Mouse (Mus musculus) layer of hippocampus, postnatal 10 days (tissue): ENCODE data around the gene Olfr1047. TPM values are rescaled to one million over a fixed set of nuclear protein-coding genes. Genes with fewer than 3 reads are reported as not detected.
"Not testable (repeated sequence)": the region's sequence is repeated elsewhere in the genome, so short reads cannot be mapped to it uniquely, and the experiment has no call there.

Source experiments
- DNase-seq, 2 experiments: peaks; one replicate each; pipeline ENCODE4 v3.0.0; 2021; ENCODE audit warnings: low spot score in 2 of 2
- long read RNA-seq: library from polyadenylated mRNA; stranded (forward); transcript quantifications from one replicate; pipeline ENCODE4 v2.0.0, GENCODE M21; 2023
- total RNA-seq, 2 experiments: library from RNA; stranded (reverse); gene quantifications; 2 replicates each; pipeline ENCODE4 v1.2.3; 2021

Olfr1047 gene
- total RNA-seq, result not detected
- long read RNA-seq, result 0 reads

DNA sequence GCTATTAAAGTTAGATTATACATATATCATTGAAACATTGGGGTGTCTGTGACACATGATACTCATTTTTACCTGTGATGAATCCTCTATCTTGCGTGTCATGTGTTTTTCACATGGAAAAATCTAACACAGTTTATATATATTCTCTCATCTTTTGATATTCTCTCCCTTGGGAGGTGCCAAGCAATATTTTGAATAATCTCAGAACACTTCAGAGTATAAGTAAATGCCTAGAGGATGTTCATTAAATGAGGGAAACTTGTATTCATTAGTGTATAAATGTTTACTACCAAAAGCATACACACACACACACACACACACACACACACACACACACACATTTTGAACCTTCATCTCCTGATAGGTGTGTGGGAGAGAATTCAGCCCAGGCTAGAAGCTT lies at the start of gene Olfr1047:
Olfr1047 (minus strand) TSS at position 101 of the 400 bp plus-strand sequence.
- no peak for DNase-seq

DNA sequence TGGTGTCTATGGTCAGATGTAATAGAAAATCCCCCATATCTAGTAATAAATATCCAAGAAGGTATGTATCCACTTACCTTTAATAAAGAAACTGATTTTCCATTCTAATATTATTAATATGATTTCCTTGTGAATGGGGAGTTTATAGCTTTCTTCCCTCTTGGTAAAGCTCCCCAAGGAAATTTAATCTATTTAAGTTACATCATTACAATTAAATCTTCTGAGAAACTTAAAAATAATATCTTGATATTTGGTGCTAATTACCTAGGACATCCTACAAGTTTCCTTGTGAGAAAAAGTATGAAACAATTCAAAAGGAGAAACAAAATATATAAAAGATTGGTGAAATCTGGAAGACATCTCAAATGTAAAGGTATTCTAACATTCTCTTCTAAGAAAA lies 47.8 kb upstream of the Olfr1047 start, which contains the start of gene Olfr1051:
Olfr1051 (minus strand) TSS at position 101 of the 400 bp plus-strand sequence.
- DNase-seq, result not testable (repeated sequence)

DNA sequence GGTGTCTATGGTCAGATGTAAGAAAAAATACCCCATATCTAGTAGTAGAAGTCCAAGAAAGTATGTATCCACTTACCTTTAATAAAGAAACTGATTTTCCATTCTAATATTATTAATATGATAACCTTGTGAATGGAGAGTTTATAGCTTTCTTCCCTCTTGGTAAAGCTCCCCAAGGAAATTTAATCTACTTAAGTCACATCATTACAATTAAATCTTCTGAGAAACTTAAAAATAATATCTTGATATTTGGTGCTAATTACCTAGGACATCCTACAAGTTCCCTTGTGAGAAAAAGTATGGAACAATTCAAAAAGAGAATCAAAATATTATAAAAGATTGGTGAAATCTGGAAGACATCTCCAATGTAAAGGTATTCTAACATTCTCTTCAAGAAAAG lies 27.0 kb upstream of the Olfr1047 start, which contains the start of gene Olfr1049:
Olfr1049 (minus strand) TSS at position 101 of the 400 bp plus-strand sequence.
- DNase-seq, result not testable (repeated sequence)

DNA sequence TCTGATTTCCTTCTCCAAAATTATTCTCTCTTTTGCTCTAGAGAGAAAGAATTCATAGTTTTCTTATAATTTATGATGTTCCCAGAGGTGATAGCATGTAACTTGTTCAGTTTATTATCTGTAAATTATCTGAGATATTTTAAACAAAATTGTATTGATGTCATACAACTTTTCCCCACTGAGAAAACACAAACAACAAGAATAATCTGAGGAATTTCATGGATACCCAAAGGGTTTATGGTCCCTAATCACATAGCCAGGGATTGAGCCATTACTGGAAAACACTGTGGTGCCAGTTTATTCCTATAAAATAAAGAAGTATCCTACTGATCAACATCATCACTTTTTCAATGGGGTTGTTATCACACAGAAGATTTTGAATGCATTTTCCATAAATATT lies 9.0 kb upstream of the Olfr1047 start, which contains the start of gene Olfr1048:
Olfr1048 (minus strand) TSS at position 101 of the 400 bp plus-strand sequence.
- no peak for DNase-seq

DNA sequence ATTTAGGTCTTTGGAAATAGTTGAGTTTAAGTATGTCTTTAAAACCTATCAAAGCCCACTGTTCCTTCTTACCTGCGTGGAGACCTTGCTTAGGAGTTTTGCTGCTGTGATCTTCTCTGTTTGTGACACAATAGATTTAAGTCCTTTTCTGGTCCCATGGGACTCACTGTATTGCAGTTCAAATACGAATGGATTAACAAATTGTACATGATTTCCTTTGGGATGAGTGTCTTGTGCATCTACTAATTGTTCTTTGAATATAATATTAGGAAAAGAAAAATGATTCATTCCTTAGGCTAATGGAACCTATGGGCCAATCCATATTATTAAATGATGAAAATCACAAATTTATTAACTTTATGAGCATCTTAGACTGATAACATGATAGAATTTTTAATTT lies 12.0 kb downstream of the Olfr1047 start, which contains the start of gene Olfr1046:
Olfr1046 (minus strand) TSS at position 101 of the 400 bp plus-strand sequence.
- DNase-seq, result no peak

DNA sequence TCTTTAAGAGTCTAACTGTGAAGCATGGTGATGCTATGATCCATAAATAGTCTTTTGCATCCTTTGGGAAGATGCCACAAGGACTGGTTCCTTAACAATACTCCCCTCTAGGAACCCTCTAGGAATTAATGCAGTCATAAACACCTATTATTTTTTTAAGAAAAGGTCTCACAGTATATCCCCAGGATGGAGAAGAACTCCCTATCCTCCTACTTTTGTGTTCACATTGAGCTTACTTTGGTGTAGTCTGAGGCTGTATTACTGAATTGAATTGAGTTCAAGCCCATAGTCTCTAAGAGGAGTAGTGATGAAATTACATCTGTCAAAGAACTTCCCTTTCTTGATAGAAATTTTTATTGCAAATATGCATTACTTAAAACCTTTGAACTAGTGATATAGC lies 28.3 kb downstream of the Olfr1047 start, which contains the start of gene Olfr1045:
Olfr1045 (minus strand) TSS at position 101 of the 400 bp plus-strand sequence.
- no peak for DNase-seq

DNA sequence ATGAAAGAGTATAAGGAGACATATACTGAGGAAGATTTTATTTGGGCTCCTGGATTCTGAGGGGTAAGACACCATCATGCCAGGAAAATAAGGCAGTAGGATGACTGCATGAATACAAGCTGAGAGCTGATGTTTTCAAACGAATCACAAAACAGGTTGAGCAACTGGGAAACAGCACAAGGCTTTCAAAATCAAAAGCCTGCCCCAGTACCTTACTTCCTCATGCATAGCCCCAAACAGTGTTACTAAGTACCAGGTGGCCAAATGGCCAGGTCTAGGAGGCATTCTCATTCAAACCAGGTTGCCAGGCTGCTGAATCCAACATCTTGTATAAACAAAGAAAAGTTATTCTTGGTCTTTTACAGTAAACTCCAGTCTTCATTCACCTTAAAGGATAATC lies 35.3 kb downstream of the Olfr1047 start:
- DNase-seq, result no peak

DNA sequence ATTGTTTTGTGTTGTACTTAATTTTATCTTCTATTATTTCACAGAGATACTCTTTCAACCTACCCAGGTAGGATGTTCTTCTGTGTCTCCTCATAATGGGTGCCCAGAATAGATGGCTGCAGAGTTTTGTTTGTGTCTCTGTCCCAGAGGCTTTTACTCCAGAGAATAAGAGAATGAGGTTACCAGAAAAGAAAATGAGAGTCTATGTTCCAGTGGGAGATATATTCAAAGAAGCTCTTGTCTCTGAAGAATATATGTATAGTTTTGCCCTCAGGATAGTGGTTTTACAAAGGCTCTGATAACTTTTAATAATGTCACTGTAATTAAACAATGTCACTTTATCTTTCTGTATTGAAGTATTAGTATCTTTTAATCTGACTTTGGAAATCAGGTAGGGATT lies 45.6 kb downstream of the Olfr1047 start, which contains the start of gene Olfr52:
Olfr52 (minus strand) TSS at position 101 of the 400 bp plus-strand sequence.
- no peak for DNase-seq

DNA sequence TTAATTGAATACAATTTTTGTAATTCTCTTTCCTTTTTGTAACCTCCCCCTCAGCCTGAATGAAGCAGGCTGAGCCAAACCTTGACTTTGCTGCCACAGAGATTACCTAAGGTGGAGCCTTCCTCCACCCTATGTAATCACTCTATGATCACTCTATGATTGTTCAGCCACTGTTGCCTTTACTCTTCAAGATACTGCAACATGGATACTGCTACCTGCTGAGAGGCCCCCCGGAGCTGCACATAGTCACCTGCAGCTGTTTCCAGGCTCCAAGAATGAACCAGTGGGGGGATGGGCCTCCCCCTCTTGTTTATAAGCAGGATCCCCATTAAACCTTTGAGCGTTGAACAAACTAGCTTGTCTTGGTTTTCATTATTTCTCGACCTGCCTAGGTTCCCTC lies 51.3 kb downstream of the Olfr1047 start:
- DNase-seq, result no peak

DNA sequence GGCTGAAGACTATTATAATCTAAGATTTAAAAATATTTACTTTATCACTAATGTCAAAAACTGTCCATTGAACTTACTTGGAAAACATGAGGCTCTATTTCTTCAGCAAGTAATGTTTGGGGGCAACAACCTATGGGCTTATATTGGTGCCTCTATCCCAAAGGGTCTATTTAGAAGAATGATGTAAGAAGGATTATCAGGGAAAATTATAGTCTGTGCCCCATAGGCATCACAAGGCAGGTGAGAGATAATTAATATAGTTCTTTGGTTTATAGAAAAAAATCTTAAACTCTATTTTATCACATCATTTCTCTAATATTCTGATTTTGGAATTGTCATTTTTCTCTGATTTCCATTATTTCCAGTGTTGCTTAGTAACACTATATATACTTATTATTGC lies 53.5 kb downstream of the Olfr1047 start, which contains the start of gene Olfr1044:
Olfr1044 (minus strand) TSS at position 101 of the 400 bp plus-strand sequence.
- no peak for DNase-seq

Other genes with a start within 250 kb of the Olfr1047 start
- gene Olfr1031, start 241.1 kb downstream of the Olfr1047 start, total RNA-seq, result not detected
- not detected for gene Olfr1032, start 225.9 kb downstream of the Olfr1047 start, total RNA-seq
- not detected for gene Olfr1033, start 210.8 kb downstream of the Olfr1047 start, total RNA-seq
- not detected for gene Olfr1034, start 185.5 kb downstream of the Olfr1047 start, total RNA-seq
- not detected for gene Olfr1036, start 157.4 kb downstream of the Olfr1047 start, total RNA-seq
- gene Olfr1037, start 144.0 kb downstream of the Olfr1047 start, total RNA-seq, result not detected
- gene Olfr1039, start 95.5 kb downstream of the Olfr1047 start, total RNA-seq, result not detected
- gene Olfr1040, start 84.7 kb downstream of the Olfr1047 start, total RNA-seq, result not detected
- gene Olfr1042, start 69.6 kb downstream of the Olfr1047 start, total RNA-seq, result not detected
- not detected for gene Olfr1043, start 63.9 kb downstream of the Olfr1047 start, total RNA-seq
- gene Olfr1044, start 53.6 kb downstream of the Olfr1047 start, total RNA-seq, result not detected
- gene Olfr52, start 45.7 kb downstream of the Olfr1047 start, total RNA-seq, result not detected
- gene Olfr1045, start 28.4 kb downstream of the Olfr1047 start, total RNA-seq, result not detected
- not detected for gene Olfr1046, start 12.1 kb downstream of the Olfr1047 start, total RNA-seq
- not detected for gene Olfr1048, start 8.9 kb upstream of the Olfr1047 start, total RNA-seq
- gene Olfr1049, start 26.9 kb upstream of the Olfr1047 start, total RNA-seq, result not detected
- not detected for gene Olfr1051, start 47.7 kb upstream of the Olfr1047 start, total RNA-seq
- gene Olfr1052, start 61.1 kb upstream of the Olfr1047 start, total RNA-seq, result not detected
- not detected for gene Olfr1053, start 83.9 kb upstream of the Olfr1047 start, total RNA-seq
- not detected for gene Olfr1054, start 104.0 kb upstream of the Olfr1047 start, total RNA-seq
- not detected for gene Olfr1055, start 118.9 kb upstream of the Olfr1047 start, total RNA-seq
- not detected for gene Olfr1056, start 131.1 kb upstream of the Olfr1047 start, total RNA-seq
- gene Olfr1057, start 147.0 kb upstream of the Olfr1047 start, total RNA-seq, result not detected
- gene Olfr1058, start 157.2 kb upstream of the Olfr1047 start, total RNA-seq, result not detected
- not detected for gene Olfr1061, start 182.6 kb upstream of the Olfr1047 start, total RNA-seq
- not detected for gene Olfr1062, start 195.3 kb upstream of the Olfr1047 start, total RNA-seq
- not detected for gene Olfr1065, start 219.2 kb upstream of the Olfr1047 start, total RNA-seq
- gene Olfr1066, start 224.9 kb upstream of the Olfr1047 start, total RNA-seq, result not detected